11 mouse cellular contexts compared by ENCODE assay signal in the genomic region with DNA sequence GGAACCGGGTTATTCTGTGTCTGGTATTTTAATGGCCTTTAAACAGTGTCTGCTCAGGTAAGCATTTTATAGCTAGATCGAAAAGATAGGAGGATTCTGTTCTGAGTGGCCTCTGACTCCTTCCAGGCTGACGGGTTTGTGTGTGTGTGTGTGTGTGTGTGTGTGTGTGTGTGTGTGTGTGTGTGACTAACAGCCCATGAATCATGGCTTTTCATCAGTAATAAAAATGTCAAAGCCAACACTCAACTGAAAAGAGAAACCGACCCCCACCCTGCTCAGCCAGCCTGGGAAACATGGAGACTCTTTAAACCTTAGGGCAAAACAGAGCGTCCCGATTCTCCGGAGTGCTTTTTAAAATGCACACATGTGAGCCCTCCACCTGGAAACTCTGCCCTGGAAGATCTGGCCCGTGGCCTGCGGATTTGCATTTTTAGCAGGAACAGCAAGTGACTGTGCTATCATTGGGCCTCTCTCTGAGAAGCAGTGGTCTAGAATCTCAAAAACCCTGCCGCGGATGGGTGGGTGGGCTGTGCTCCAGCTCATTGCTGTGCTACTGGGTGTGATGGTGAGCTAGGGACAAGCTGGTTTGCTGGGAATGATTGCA. TPM values are rescaled to one million over a fixed set of nuclear protein-coding genes. Genes with fewer than 3 reads are reported as not detected.
DNase-seq lines count a peak whose midpoint lies in the region; ATAC-seq lines count a peak whose summit lies in the region.
"Had no signal": no experiment of that assay in that cellular context is flagged by ENCODE, and none has a peak within 500 bp of the region (broad histone marks: within the 10 kb centered on the region; RNA-seq: fewer than 3 reads in every experiment).

No protein-coding gene starts in this region.

- H3K27ac ChIP-seq in limb, embryonic 12.5 days: peak overlapping the region; percentile 91
- peak overlapping the region; percentile 16; the same call in 1 of the 2 replicates for H3K27ac ChIP-seq in stomach, embryonic 16.5 days (ENCODE audit: low read length)

- DNase-seq in adrenal gland, postnatal 14 days: peak; percentile 56
- DNase-seq in adrenal gland, adult 8-10 months: no peak
- peak; percentile 53 for DNase-seq in right cerebral cortex, postnatal 4 days
- DNase-seq in right cerebral cortex, adult 18-20 months: no peak
- no peak for DNase-seq in cerebellum, adult 11 months
- no peak for DNase-seq in gastrocnemius, postnatal 25 days
- DNase-seq: adrenal gland, postnatal 25 days had no signal

- H3K36me3 ChIP-seq in limb, embryonic 12.5 days: no peaks in the 10 kb centered on the region
- no peaks in the 10 kb centered on the region for H3K36me3 ChIP-seq in stomach, embryonic 16.5 days (ENCODE audit: control insufficient read depth, insufficient read depth, low read length)

- ATAC-seq in limb, embryonic 12.5 days (ENCODE audit: insufficient number of reproducible peaks, insufficient read depth, low FRiP score, low TSS enrichment, low read depth): peak; percentile 46
- ATAC-seq in stomach, embryonic 16.5 days (ENCODE audit: insufficient read depth, low FRiP score): peak; percentile 63; the same call in 1 of the 2 replicates

- WGBS in limb, embryonic 12.5 days: 5% methylated on average over 11 of the region's 11 CpGs
- 10% methylated on average over 11 of the region's 11 CpGs for WGBS in stomach, embryonic 16.5 days

- H3K27me3 ChIP-seq in limb, embryonic 12.5 days: no peaks in the 10 kb centered on the region
- H3K27me3 ChIP-seq in stomach, embryonic 16.5 days (ENCODE audit: control insufficient read depth, insufficient read depth, low read length): no peaks in the 10 kb centered on the region

- H3K9me3 ChIP-seq in limb, embryonic 12.5 days: no peaks in the 10 kb centered on the region
- H3K9me3 ChIP-seq in stomach, embryonic 16.5 days (replicated peaks; ENCODE audit: control insufficient read depth, low read length): no peaks in the 10 kb centered on the region

- no peak overlapping the region; the same call in 1 of the 2 replicates for H3K9ac ChIP-seq in limb, embryonic 12.5 days (replicated peaks)
- H3K9ac ChIP-seq in stomach, embryonic 16.5 days (ENCODE audit: low read length): peak overlapping the region; percentile 32; the same call in 1 of the 2 replicates

- no peak overlapping the region for H3K4me3 ChIP-seq in limb, embryonic 12.5 days (replicated peaks)
- no peak overlapping the region for H3K4me3 ChIP-seq in stomach, embryonic 16.5 days (replicated peaks; ENCODE audit: low read length)

- peaks cover 44% of the 10 kb centered on the region for H3K4me1 ChIP-seq in limb, embryonic 12.5 days (replicated peaks)
- H3K4me1 ChIP-seq in stomach, embryonic 16.5 days (ENCODE audit: control insufficient read depth, insufficient read depth, low read length): peaks cover 25% of the 10 kb centered on the region

- H3K4me2 ChIP-seq in limb, embryonic 12.5 days: peak overlapping the region; percentile 40
- peak overlapping the region; percentile 9; the same call in 1 of the 2 replicates for H3K4me2 ChIP-seq in stomach, embryonic 16.5 days (ENCODE audit: low read depth, low read length)

RNA-seq across cellular contexts. Expression of a gene that starts 20.4 kb away (rescaled TPM):
- 92.5 and 101 TPM in 2 replicates for total RNA-seq in adrenal gland, postnatal 14 days (2021)
- 100 to 1,000 TPM; 101 to 112 (median 104) TPM for total RNA-seq in adrenal gland, adult 8-10 months (2022)
- polyA plus RNA-seq in limb, embryonic 12.5 days (2016; fragmentation: Nextera tagmentation; extraction: Ambion mirVana): 111 TPM in 2 replicates
- 125 and 139 TPM in 2 replicates for polyA plus RNA-seq in stomach, embryonic 16.5 days (2015; fragmentation: Nextera tagmentation; extraction: Ambion mirVana)
- 10 to 100 TPM; 46.1 to 51.4 TPM for total RNA-seq in gastrocnemius, postnatal 25 days (2021)

RNA-seq across cellular contexts. Expression of a gene that starts 21.9 kb away (rescaled TPM):
- total RNA-seq in adrenal gland, postnatal 14 days (2021): 19.8 and 26.9 TPM in 2 replicates
- total RNA-seq in adrenal gland, adult 8-10 months (2022): 10 to 100 TPM; 13.3 to 16.4 (median 15.6) TPM
- 23.5 and 25.3 TPM in 2 replicates for polyA plus RNA-seq in limb, embryonic 12.5 days (2016; fragmentation: Nextera tagmentation; extraction: Ambion mirVana)
- polyA plus RNA-seq in stomach, embryonic 16.5 days (2015; fragmentation: Nextera tagmentation; extraction: Ambion mirVana): 166 and 194 TPM in 2 replicates
- 1,000 to 10,000 TPM; 1,914 to 2,104 TPM for total RNA-seq in gastrocnemius, postnatal 25 days (2021)

RNA-seq across cellular contexts. Expression of a gene that starts 36.9 kb away (rescaled TPM):
- total RNA-seq in adrenal gland, postnatal 14 days (2021): 11.0 and 18.3 TPM in 2 replicates
- 10 to 100 TPM; 13.7 to 32.9 (median 22.2) TPM for total RNA-seq in adrenal gland, adult 8-10 months (2022)
- 30.4 and 30.7 TPM in 2 replicates for polyA plus RNA-seq in limb, embryonic 12.5 days (2016; fragmentation: Nextera tagmentation; extraction: Ambion mirVana)
- 41.1 and 41.2 TPM in 2 replicates for polyA plus RNA-seq in stomach, embryonic 16.5 days (2015; fragmentation: Nextera tagmentation; extraction: Ambion mirVana)
- total RNA-seq in gastrocnemius, postnatal 25 days (2021): 100 to 1,000 TPM; 200 to 244 TPM

RNA-seq across cellular contexts. Expression of a gene that starts 60.0 kb away (rescaled TPM):
- total RNA-seq in adrenal gland, postnatal 14 days (2021): 119 and 126 TPM in 2 replicates
- total RNA-seq in adrenal gland, adult 8-10 months (2022): 100 to 1,000 TPM; 143 to 279 (median 188) TPM
- polyA plus RNA-seq in limb, embryonic 12.5 days (2016; fragmentation: Nextera tagmentation; extraction: Ambion mirVana): 0.83 TPM in 1 of 2 replicates, not detected in the other
- 6.0 and 6.6 TPM in 2 replicates for polyA plus RNA-seq in stomach, embryonic 16.5 days (2015; fragmentation: Nextera tagmentation; extraction: Ambion mirVana)
- not detected for total RNA-seq in gastrocnemius, postnatal 25 days (2021)
- polyA plus RNA-seq: liver, adult 2 months; spleen, adult 2 months had no signal

Comparison
In these comparisons a context has a peak if more than half of its experiments do, and no peak if none do; other contexts are left out.
1. DNase-seq: peak in adrenal gland, postnatal 14 days (single experiment) and right cerebral cortex, postnatal 4 days (single experiment); none in adrenal gland, adult 8-10 months (single experiment), right cerebral cortex, adult 18-20 months (single experiment), cerebellum, adult 11 months (single experiment) and gastrocnemius, postnatal 25 days (single experiment).
2. RNA of a gene that starts 21.9 kb away (total RNA-seq): 1,914 to 2,104 TPM in gastrocnemius, postnatal 25 days; 19.8 to 26.9 TPM in adrenal gland, postnatal 14 days and 13.3 to 16.4 TPM in adrenal gland, adult 8-10 months; every median in the first group is over 10 times any median in the second.
3. RNA of a gene that starts 36.9 kb away (total RNA-seq): 200 to 244 TPM in gastrocnemius, postnatal 25 days; 13.7 to 32.9 TPM in adrenal gland, adult 8-10 months and 11.0 to 18.3 TPM in adrenal gland, postnatal 14 days; every median in the first group is over 4 times any median in the second.